In the genomic region with DNA sequence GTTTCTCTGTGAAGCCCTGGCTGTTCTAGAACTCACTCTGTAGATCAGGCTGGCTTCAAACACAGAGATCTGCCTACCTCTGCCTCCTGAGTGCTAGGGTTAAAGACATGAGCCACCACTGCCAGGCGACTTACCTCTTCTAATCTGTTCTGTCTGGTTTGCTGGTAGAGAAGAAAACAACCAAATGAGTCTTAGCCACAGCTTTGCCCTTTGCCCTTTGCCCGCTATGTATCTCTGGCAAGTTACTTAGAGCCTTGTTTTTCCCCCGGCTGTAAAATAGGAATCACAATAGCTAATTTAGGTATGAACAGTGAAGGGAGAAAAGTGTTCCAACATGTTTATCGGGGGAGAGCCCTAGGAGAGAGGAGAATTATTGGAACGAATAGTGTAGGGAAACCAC, we compare ENCODE assay signal across 16 mouse cellular contexts. TPM values are rescaled to one million over a fixed set of nuclear protein-coding genes. Genes with fewer than 3 reads are reported as not detected.
DNase-seq lines count a peak whose midpoint lies in the region; ATAC-seq lines count a peak whose summit lies in the region.
"Had no signal": no experiment of that assay in that cellular context is flagged by ENCODE, and none has a peak within 500 bp of the region (broad histone marks: within the 10 kb centered on the region; RNA-seq: fewer than 3 reads in every experiment).

No protein-coding gene starts in this region.

- no peak overlapping the region for H3K4me3 ChIP-seq in heart, embryonic 11.5 days (ENCODE audit: low read depth, low read length)
- H3K4me3 ChIP-seq in midbrain, embryonic 13.5 days (replicated peaks): no peak overlapping the region
- no peak overlapping the region for H3K4me3 ChIP-seq in midbrain, embryonic 14.5 days (replicated peaks; ENCODE audit: low read depth, low read length)
- no peak overlapping the region for H3K4me3 ChIP-seq in stomach, embryonic 14.5 days (ENCODE audit: low read depth, low read length)
- H3K4me3 ChIP-seq: gastrocnemius, adult 2 months; heart, embryonic 15.5 days; limb, embryonic 13.5 days; liver, embryonic 13.5 days had no signal

- H3K4me2 ChIP-seq in heart, embryonic 11.5 days: no peak overlapping the region
- H3K4me2 ChIP-seq in midbrain, embryonic 13.5 days (replicated peaks): no peak overlapping the region
- no peak overlapping the region for H3K4me2 ChIP-seq in midbrain, embryonic 14.5 days (ENCODE audit: low read length)
- H3K4me2 ChIP-seq in stomach, embryonic 14.5 days (replicated peaks; ENCODE audit: low read depth, low read length): no peak overlapping the region
- H3K4me2 ChIP-seq: heart, embryonic 15.5 days; limb, embryonic 13.5 days; liver, embryonic 13.5 days; lung, embryonic 14.5 days had no signal

- H3K9me3 ChIP-seq in heart, embryonic 11.5 days (replicated peaks; ENCODE audit: control insufficient read depth, low read length): no peaks in the 10 kb centered on the region
- no peaks in the 10 kb centered on the region for H3K9me3 ChIP-seq in midbrain, embryonic 13.5 days
- no peaks in the 10 kb centered on the region for H3K9me3 ChIP-seq in midbrain, embryonic 14.5 days (ENCODE audit: control insufficient read depth, low read length)
- no peaks in the 10 kb centered on the region for H3K9me3 ChIP-seq in stomach, embryonic 14.5 days (ENCODE audit: control insufficient read depth, low read depth, low read length)
- H3K9me3 ChIP-seq: heart, embryonic 15.5 days; limb, embryonic 13.5 days; liver, embryonic 13.5 days had no signal

- H3K4me1 ChIP-seq in heart, embryonic 11.5 days (ENCODE audit: control insufficient read depth, insufficient read depth, low read length): peaks cover 26% of the 10 kb centered on the region
- H3K4me1 ChIP-seq in midbrain, embryonic 13.5 days (replicated peaks): peaks cover 11% of the 10 kb centered on the region; the same call in 1 of the 2 replicates
- H3K4me1 ChIP-seq in midbrain, embryonic 14.5 days (ENCODE audit: control insufficient read depth, insufficient read depth, low read length): peaks cover 4% of the 10 kb centered on the region; the same call in 1 of the 2 replicates
- peaks cover 21% of the 10 kb centered on the region; the same call in 1 of the 2 replicates for H3K4me1 ChIP-seq in stomach, embryonic 14.5 days (ENCODE audit: control insufficient read depth, insufficient read depth, low read length)
- H3K4me1 ChIP-seq: liver, embryonic 13.5 days had no signal

- H3K27ac ChIP-seq in heart, embryonic 11.5 days (ENCODE audit: low read depth, low read length): 0 out of 2 replicates have a peak overlapping the region, but pooled peaks have one; percentile 22
- H3K27ac ChIP-seq in midbrain, embryonic 13.5 days: peak overlapping the region; percentile 47; the same call in 1 of the 2 replicates
- H3K27ac ChIP-seq in midbrain, embryonic 14.5 days (replicated peaks; ENCODE audit: low read depth, low read length): no peak overlapping the region
- H3K27ac ChIP-seq in stomach, embryonic 14.5 days (ENCODE audit: low read length): peak overlapping the region; percentile 12; the same call in 1 of the 2 replicates
- H3K27ac ChIP-seq: gastrocnemius, adult 2 months; heart, embryonic 15.5 days; liver, embryonic 13.5 days had no signal

- H3K36me3 ChIP-seq in heart, embryonic 11.5 days (ENCODE audit: control insufficient read depth, insufficient read depth, low read length): no peaks in the 10 kb centered on the region
- H3K36me3 ChIP-seq in midbrain, embryonic 13.5 days: no peaks in the 10 kb centered on the region
- no peaks in the 10 kb centered on the region for H3K36me3 ChIP-seq in midbrain, embryonic 14.5 days (ENCODE audit: control insufficient read depth, insufficient read depth, low read length)
- H3K36me3 ChIP-seq in stomach, embryonic 14.5 days (ENCODE audit: control insufficient read depth, insufficient read depth, low read length): no peaks in the 10 kb centered on the region
- H3K36me3 ChIP-seq: heart, embryonic 15.5 days; limb, embryonic 13.5 days; liver, embryonic 13.5 days had no signal

- ATAC-seq in heart, embryonic 11.5 days (replicated peaks; ENCODE audit: insufficient number of reproducible peaks, low FRiP score, low TSS enrichment): no peak
- ATAC-seq in midbrain, embryonic 13.5 days: no peak
- no peak for ATAC-seq in midbrain, embryonic 14.5 days (ENCODE audit: low FRiP score, low TSS enrichment)
- no peak for ATAC-seq in stomach, embryonic 14.5 days (ENCODE audit: insufficient number of reproducible peaks, insufficient read depth, low FRiP score, low read depth)

- 62% methylated on average over 5 of the region's 5 CpGs for WGBS in heart, embryonic 11.5 days (ENCODE audit: insufficient replicate concordance)
- 67% methylated on average over 5 of the region's 5 CpGs for WGBS in midbrain, embryonic 13.5 days
- WGBS in midbrain, embryonic 14.5 days: 71% methylated on average over 5 of the region's 5 CpGs
- WGBS in stomach, embryonic 14.5 days: 50% methylated on average over 5 of the region's 5 CpGs

- no peak overlapping the region for H3K9ac ChIP-seq in heart, embryonic 11.5 days (ENCODE audit: low read depth, low read length)
- H3K9ac ChIP-seq in midbrain, embryonic 13.5 days (replicated peaks): no peak overlapping the region
- no peak overlapping the region for H3K9ac ChIP-seq in midbrain, embryonic 14.5 days (replicated peaks; ENCODE audit: low read length)
- H3K9ac ChIP-seq in stomach, embryonic 14.5 days (replicated peaks; ENCODE audit: low read depth, low read length): no peak overlapping the region
- H3K9ac ChIP-seq: heart, embryonic 15.5 days; limb, embryonic 13.5 days; liver, embryonic 13.5 days; lung, embryonic 14.5 days had no signal

- no peak for DNase-seq in heart, postnatal 4 days
- peak; percentile 34 for DNase-seq in kidney, adult 11 months
- DNase-seq in kidney, postnatal 4 days: no peak
- DNase-seq in midbrain, embryonic 14.5 days: no peak
- DNase-seq in B cell, adult 2 months: no peak
- DNase-seq: cerebellum, adult 8-10 months; gastrocnemius, adult 2 months; liver, embryonic 13.5 days; lung, embryonic 14.5 days; lung, postnatal 4 days; thymus, postnatal 36 days had no signal

- H3K27me3 ChIP-seq in heart, embryonic 11.5 days (ENCODE audit: control insufficient read depth, insufficient read depth, low read length): no peaks in the 10 kb centered on the region
- no peaks in the 10 kb centered on the region for H3K27me3 ChIP-seq in midbrain, embryonic 13.5 days
- H3K27me3 ChIP-seq in midbrain, embryonic 14.5 days (ENCODE audit: control insufficient read depth, insufficient read depth, low read length): no peaks in the 10 kb centered on the region
- no peaks in the 10 kb centered on the region for H3K27me3 ChIP-seq in stomach, embryonic 14.5 days (ENCODE audit: control insufficient read depth, insufficient read depth, low read length)
- H3K27me3 ChIP-seq: heart, embryonic 15.5 days; limb, embryonic 13.5 days had no signal

RNA-seq across cellular contexts. Expression of gene Vps8, which starts 18.3 kb away (rescaled TPM):
- polyA plus RNA-seq in heart, embryonic 11.5 days (2014; fragmentation: Nextera tagmentation; extraction: Ambion mirVana): 22.5 and 26.7 TPM in 2 replicates
- total RNA-seq in heart, postnatal 4 days (2021): 10 to 100 TPM; 25.4 to 26.0 TPM
- 31.4 and 33.4 TPM in 2 replicates for polyA plus RNA-seq in midbrain, embryonic 13.5 days (2015; fragmentation: Nextera tagmentation; extraction: Ambion mirVana)
- polyA plus RNA-seq in midbrain, embryonic 14.5 days (2014; fragmentation: Nextera tagmentation; extraction: Ambion mirVana): 31.6 and 41.1 TPM in 2 replicates
- 20.4 and 24.9 TPM in 2 replicates for polyA plus RNA-seq in stomach, embryonic 14.5 days (2014; fragmentation: Nextera tagmentation; extraction: Ambion mirVana)
